Mouse (Mus musculus): ENCODE measurements around the gene Ankrd33.

The Ankrd33 gene

DNA sequence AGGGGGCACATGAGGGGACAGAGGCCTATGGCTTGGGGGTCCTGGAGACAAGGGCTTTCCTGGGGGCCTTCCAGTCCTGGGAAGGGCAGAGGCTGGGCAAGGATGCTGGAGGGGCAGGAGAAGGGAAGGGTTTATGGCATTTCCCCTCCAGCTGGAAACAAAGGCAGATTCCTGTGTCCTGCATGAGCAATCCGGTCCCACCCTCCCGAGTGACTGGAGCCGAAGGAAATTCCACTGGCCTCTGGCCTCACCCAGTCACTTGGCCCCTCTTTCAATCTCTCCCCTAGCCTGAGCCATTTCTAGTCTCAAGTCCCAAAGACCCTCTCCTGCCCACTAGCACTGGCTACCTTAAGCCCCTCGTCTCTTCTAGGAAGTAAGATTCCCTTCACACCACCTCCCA is 7.6 kb downstream of the Ankrd33 start:
- DNase-seq (ENCODE audit: low spot score in 2 of 2): no peak

DNA sequence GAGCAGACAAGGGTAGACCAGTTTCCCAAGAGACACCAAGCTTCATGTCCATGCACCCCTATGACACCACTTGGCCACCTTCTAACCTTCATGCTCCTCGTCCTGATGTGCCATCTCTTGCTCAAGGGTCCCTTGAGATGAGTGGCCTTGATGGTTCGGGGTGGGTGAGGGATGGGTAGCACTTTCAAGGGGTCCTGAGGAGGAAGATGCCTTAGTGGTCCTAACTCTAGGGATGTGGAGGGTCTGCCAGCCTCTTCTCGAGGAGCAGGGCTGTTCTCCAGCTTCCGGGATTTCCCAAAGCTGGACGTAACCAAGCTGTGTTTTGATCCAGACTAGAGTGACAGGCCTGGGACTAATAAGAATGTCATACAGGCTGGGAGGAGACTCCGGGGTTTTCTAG is 10.0 kb downstream of the Ankrd33 start:
- DNase-seq (ENCODE audit: low spot score in 2 of 2): no peak

DNA sequence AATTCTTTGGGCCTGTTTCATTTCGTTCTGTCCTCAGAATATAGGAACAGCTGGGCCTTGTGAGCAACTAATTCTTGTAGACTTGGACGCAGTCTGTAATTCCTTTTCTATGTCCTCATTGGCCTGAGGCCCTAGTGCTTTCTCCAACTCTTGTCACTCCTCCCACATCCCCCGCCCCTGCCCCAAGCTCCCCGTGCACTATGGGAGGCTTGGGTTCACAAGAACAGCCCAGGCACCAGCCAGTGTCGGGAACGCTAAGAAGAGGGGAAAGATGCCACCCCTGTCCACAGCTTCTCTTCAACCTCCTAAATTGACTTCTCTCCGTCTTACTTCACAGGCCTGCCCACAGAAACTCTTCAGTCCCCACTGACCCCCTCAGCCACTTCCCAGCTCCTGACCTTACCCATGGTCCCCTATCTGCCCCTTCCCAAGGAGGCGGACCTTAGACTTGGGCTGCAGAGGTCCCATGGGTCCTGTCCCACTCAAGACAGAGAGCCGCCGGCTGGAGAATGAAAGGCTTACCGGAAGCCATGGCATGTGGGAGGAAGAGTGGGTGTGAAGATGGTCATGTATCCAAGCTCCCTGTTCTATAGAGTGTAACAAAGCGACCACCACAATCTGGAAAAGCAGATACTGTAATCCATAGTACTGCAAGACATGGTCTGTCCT is 11.5 kb downstream of the Ankrd33 start:
- no peak for DNase-seq (ENCODE audit: low spot score in 2 of 2)

DNA sequence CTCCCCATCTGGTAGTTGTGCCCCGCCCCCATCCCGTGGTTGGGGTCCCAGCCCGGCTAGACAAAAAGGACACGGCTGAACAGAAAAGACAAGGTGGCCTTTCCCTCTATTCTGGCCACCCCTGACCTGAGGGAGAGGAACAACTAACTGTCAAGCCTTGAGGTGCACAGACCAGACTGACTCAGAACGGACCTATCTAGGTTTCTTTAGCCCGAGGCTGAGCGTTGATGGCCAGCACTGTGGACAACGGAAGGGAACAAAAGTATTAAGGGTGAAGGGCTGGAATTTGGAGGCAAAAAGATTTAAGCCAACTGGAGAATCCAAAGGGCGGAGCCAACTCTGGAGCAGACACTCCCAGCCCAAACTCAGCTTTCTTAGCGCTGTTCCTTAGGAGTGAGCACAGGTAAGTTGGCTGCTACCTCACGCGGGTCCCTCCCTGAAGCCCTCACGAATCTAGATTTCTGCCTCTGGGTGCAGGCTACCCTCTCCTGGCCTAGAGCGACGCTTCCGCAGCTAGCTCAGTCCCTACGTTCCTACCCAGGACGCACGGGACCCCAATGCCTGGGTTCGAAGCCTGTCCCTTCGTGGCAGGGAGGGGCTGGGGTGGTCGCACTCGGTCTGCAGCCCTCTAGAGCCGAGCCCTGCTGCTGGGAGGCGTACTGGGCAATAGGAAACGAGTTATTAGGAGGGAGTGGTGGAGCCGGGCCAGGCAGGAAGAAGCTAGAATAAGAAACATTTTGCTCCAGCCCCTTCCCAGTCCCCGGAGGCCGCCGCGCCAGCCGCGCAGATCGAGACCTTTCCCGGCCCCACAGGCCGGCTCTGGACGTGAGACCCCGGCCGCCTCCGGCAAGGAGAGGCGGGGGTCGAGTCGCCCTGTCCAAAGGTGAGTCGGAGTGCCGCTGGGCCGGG is 12.9 kb downstream of the Ankrd33 start, which contains the start of gene Acvrl1:
Gene Acvrl1, plus strand, starts transcription at position 342 of the 909 bp plus-strand sequence.
- DNase-seq (ENCODE audit: low spot score in 2 of 2): no peak

DNA sequence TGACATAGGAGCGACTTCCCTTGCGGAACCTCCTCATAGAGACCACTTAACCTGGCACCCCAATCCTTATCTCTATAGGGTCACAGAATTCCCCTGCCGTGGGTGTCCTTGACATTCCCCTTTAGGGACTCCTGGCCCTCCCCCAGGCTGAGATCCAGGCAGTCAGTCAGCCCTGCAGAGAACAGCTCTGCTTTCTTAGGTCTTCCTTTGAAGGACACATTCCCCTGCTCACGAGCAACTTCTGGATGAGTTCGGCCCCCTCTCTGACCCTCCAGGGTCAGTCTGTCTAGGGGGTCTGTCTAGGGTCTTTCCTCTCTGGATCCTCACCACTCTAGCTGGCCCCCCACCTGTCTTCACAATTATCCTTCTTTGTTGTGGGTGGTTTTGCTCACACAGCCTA is 13.9 kb downstream of the Ankrd33 start:
- DNase-seq (ENCODE audit: low spot score in 2 of 2): no peak

DNA sequence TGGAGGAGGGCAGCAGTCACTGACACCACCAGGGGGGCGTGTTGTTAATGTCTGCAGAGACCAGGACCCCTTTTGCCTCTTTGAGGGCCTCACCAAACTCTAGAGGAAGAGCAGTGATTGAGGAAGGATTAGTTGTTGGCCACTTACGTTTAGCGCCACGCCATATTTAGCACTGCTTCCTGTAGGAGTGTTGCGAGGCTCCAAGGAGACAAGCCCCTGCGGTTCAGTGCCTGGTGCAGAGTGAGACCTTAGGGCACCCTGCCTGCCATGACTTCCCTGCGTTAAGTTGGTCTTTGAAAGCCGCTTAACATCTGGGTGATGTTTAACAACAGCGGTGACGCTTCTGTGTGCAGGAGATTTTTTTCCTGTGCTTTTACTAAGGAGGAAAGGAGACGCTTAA is 15.9 kb downstream of the Ankrd33 start:
- DNase-seq (ENCODE audit: low spot score in 2 of 2): no peak

DNA sequence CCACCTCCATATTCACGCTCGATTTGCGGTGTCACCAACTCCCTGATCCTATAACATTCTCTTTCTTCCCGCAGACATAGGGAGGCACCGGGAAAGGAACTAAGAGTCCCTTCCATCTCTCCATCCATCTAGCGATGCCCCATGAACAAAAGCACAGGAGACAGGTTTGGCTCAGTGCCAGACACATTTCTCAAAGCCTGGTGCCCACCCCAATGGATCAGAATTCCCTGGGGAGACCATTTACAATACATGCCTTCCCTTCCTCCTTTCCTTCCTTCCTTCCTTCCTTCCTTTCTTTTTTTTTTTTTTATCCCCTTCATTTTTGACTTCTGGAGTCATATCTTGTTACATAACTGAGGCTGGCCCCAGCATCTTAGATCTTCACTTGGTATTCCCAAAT is 16.5 kb downstream of the Ankrd33 start:
- DNase-seq (ENCODE audit: low spot score in 2 of 2): no peak

DNA sequence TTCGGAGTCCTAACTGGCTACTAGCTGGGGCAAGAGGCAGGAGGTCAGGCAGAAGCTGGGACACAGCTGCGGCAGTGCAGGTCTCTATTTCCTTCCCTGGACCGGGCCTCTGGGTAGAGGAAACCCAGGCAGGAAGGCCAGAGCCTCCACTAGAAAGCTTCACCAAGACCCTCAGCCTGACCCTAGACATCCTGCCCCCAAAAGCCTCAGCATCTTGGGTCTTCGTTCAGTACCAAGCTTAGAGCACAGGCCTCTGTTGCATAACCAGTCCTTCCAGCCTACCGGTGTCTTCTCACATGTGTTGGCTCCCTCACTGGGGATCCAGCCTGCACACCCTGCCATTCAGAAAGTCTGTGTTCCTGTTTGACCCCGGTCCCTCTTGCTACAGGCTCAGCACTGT is 17.2 kb downstream of the Ankrd33 start:
- DNase-seq (ENCODE audit: low spot score in 2 of 2): no peak

DNA sequence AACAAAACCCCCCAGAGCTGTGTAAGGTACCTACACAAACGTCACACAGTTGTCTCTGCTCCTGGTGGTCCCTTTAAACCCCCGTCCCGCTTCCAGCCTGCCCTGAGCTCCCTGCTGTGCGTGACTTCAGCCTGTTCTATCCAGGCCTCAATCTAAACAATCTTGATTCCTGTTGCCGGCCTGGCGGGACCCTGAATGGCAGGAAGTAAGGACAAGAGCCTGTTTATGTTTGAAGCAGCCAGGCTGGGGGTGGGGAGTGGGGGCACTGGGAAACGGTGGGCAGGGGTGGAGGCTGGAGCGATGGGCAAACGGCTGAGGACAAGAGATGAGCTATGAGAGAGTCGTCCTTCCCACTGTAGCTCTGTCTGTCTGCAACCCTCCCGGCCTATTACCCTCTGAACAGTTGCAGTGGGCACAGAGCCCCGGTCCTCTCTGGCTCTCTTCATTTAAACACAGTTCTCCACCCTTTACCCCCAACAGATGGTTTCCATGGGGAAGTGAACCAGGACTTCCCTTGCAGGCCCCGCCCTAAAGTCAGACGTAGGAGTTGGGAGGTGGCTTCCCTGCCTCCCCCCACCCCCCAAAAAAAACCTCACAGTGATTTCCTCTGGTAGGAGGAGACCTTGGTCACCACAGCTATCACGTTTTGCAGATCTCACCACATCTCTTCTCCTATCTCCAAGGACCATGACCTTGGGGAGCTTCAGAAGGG is 18.6 kb downstream of the Ankrd33 start:
- no peak for DNase-seq (ENCODE audit: low spot score in 2 of 2)

DNA sequence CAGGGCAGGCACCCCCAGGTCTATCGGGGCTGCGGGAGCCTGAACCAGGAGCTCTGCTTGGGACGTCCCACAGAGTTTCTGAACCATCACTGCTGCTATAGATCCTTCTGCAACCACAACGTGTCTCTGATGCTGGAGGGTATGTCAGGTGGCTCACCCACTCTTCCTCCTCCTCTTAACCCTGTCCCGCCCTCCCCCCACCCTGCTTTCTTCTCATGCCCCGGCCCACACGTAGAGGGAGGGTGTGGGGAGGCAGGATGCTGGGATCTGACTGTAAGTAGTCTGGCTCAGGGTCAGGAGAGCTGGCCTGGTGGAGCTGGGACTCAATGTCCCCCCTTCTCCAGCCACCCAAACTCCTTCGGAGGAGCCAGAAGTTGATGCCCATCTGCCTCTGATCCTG is 19.9 kb downstream of the Ankrd33 start:
- DNase-seq (ENCODE audit: low spot score in 2 of 2): no peak

DNA sequence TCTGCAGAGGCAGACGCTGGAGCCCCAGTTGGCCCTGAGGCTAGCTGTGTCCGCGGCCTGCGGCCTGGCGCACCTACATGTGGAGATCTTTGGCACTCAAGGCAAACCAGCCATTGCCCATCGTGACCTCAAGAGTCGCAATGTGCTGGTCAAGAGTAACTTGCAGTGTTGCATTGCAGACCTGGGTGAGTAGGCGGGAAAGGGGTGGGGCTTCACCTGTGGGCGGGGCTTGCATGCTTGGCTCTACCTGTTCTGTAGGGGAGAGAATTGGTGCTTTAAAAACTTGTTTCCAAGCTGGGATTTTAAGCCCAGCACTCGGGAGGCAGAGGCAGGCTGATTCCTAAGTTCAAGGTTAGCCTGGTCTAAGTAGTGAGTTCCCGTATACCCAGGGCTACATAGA is 21.9 kb downstream of the Ankrd33 start:
- no peak for DNase-seq (ENCODE audit: low spot score in 2 of 2)

DNA sequence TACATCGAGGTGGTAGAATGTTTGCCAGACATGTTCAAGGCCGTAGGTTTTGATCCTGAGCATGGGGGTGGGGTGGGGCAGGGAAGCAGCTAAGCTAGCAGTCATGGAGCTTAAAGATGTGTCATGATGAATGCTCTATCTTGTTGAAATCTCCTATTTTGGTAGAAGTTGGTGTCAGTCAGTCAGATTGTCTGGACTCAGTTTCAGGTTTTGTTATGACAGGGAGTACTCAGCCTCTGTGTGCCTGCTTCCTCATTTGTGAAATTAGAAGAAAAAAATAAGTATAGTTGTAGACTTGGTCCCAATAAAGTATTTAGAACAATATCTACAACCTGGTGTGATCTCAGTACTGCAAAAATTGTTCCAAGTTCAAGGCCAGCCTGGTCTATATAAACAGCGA is 23.1 kb downstream of the Ankrd33 start:
- no peak for DNase-seq (ENCODE audit: low spot score in 2 of 2)

DNA sequence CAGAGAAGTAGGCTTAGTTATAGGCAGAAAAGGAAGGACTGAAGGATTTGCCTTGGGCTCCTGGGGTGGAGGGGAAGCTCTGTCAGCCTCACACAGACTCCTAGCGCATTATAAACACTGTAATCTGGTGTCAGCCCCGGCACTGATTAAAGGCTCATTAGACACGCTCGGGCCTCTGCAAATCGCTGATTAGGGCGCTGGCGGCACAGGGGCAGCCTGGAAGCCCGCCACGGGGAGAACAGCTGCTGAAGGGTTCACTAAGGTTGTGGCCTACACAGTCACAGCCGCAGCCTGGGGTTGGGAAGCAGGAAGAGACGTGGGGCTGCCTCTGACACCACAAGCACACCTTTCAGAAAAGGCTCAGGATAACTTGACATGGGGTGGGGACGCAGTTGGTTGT is 24.3 kb downstream of the Ankrd33 start:
- DNase-seq (ENCODE audit: low spot score in 2 of 2): no peak

DNA sequence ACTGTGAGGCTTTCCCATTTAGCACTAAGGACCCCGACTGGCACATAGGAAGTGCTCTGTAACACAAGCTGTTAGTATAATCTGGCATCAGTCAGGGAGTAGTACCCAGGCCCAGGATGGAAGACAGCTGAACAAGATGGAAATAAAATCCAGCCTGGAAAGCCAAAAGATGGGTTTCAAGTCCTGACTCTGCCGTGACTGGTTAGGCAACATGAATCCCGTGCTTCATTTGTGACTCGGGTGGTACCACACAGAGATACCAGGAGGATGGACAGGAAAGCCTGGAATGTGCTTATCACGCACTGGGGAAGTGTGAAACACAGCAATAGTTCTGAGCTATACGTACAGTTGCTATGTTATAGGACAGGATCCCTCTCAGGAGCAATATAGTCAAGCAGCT is 25.0 kb downstream of the Ankrd33 start:
- no peak for DNase-seq (ENCODE audit: low spot score in 2 of 2)

DNA sequence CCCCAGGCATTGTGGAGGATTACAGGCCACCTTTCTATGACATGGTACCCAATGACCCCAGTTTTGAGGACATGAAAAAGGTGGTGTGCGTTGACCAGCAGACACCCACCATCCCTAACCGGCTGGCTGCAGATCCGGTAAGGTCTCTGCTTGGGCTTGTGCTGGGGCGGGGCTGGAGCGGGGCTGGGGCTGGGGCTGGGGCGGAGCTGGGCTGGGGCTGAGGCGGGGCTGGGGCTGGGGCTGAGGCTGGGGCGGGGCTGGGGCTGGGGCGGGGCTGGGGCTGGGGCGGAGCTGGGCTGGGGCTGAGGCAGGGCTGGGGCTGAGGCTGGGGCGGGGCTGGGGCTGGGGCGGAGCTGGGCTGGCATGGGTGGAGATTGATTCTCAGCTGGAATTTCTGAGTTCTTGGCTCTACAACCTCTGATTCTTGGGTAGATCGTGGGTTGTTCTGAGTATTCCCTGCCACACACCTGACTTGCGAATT is 25.5 kb downstream of the Ankrd33 start:
- DNase-seq (ENCODE audit: low spot score in 2 of 2): peak in 1 of 2 experiments; percentile 55

DNA sequence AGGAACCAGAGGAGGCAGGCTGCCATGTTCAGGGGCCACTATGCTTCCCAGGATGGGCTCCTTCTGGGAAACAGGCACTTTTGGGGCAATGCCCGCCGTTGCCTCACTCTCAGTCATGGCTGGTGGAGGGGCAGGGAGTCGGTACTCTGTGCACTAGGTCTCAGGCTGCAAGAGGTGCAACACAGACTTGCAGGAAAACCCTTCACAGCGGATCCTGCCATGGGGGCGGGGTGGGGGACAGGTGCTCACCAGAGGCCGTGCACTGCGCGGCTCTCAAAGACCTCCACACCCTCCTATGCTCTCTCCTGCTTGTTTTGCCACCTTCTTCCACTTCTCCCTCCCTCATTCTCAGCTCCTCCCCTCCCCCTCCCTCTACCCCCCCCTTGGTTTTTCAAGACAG is 27.1 kb downstream of the Ankrd33 start:
- no peak for DNase-seq (ENCODE audit: low spot score in 2 of 2)

DNA sequence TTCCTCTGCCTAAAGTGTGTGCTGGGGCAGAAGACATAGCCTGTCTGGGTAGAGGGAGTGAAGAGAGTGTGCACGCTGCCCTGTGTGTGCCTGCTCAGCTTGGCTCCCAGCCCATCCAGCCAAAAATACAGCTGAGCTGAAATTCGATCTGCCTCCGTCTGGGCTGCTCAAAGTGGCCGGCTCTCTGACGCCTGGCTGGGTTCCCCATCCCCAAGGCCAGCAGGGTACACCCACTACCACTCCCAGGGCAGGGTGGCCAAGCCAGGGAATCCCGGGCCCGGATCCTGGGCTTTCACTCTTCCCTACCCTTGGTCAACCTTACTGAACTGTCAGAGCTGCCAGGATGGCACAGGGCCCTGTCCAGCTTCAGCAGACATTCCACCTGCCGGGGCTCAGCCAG is 27.9 kb downstream of the Ankrd33 start:
- no peak for DNase-seq (ENCODE audit: low spot score in 2 of 2)

DNA sequence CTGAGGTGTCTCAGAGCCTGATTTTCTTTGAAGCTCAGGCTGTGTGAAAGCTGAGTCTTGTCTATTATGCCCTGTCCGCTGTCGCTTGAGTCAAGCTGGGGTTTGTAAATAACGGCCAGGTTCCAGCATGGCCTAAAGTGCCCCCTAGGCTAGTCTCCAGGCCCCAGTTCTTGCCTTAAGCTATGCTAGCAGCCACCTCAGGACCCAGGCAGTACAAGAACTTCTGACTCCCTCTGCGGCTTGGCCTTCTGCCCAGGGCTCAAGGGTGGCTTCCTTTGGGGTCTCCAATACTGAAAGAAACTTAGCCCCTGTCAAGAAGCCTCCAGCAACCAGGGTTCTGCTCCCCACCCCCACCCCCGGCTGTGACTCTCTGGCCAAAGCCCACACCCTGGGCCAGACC is 28.6 kb downstream of the Ankrd33 start:
- DNase-seq (ENCODE audit: low spot score in 2 of 2): no peak

DNA sequence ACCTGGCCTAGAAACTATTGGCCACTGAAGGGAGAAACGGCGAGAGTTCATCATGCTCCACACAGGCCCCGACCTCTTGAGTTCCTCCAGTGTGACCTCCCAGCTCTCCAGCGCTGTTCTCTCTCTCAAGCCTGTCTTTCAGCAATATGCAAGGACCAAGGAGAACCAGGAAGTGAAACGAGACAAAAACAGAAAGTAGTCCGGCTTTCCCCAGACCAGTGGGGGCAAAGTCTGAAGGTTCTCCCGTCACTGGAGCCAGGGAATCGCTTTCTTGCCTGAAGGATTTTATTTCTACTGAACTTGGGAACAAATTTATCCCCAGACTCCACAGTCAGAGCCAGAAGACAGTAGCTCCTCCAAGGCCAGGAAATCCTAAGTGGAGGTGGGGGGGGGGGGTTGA is 29.2 kb downstream of the Ankrd33 start:
- DNase-seq (ENCODE audit: low spot score in 2 of 2): no peak

DNA sequence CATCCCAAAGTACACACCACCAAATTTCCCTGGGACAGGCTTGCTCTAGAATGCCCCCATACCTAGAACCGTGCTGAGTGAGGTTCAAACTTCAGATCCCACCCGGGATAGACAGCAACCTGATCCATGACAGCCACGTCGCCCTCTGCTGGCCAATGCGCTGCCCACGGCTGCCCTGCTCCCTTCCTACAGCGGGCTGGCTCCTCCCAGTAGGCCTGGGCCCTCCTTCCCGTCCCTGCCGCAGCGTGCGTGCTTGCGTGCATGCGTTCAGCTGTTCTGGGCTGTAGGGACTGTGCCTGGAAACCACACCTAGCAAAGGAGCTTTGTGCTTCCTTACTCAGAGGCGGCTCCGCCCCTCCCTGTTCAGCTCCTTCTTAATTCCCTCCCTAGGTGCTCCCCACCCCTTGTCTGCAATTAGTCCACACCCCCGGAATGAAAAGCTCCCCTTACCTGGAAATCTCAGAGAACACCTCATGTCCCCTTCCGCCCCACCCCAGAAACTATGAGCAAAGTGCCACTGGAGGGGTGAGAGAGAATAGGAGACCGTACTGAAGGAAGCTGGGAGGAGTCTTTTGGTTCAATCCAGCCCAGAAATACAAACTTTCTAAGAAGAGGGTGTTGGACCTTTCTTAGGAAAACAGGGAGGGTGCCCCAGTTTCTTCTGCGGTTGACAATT is 30.0 kb downstream of the Ankrd33 start:
- peak; percentile 94 to 97 for DNase-seq (ENCODE audit: low spot score in 2 of 2)

DNA sequence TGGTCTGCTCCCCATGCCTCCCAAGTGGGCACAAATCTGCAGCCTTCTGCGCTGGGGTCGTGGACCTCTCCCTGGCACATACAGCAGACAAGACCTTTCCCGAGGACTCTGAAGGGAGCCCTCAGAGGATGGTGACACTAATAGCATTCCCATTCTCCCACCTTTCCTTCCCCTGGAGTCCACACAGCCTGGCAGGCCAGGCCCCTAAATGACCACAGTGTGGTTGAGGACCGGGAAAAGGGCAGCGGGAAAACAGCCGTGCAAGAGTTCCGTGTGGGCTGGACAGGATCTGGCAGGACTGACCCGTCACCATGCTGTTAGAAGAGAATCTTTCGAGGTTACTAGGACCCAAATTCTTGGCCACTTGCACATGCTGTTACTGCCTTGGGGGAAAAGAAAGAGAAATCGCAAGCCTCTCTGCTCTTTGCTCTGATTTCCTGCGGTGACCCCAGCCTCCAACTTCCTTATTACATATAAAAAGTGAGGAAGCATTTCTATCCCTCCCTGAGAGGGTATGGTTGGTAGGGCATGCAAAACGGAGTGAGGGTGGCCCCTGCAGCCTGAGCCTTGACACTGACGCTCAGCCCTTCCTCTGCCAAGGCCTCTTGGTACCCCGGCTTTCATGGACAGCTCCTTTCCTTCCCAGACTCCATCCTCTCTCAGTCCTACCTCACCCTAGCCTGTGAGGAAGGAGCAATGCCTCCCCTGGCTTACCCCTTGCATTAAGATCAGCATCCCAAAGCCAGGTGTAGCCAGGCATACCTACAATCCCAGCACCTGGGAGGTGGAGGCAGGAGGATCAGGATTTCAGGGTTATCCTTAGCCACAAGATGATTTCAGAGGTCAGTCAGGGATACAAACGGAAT is 30.8 kb downstream of the Ankrd33 start:
- no peak for DNase-seq (ENCODE audit: low spot score in 2 of 2)
